Comparison of ENCODE assay signal across 9 mouse cellular contexts in the genomic region with DNA sequence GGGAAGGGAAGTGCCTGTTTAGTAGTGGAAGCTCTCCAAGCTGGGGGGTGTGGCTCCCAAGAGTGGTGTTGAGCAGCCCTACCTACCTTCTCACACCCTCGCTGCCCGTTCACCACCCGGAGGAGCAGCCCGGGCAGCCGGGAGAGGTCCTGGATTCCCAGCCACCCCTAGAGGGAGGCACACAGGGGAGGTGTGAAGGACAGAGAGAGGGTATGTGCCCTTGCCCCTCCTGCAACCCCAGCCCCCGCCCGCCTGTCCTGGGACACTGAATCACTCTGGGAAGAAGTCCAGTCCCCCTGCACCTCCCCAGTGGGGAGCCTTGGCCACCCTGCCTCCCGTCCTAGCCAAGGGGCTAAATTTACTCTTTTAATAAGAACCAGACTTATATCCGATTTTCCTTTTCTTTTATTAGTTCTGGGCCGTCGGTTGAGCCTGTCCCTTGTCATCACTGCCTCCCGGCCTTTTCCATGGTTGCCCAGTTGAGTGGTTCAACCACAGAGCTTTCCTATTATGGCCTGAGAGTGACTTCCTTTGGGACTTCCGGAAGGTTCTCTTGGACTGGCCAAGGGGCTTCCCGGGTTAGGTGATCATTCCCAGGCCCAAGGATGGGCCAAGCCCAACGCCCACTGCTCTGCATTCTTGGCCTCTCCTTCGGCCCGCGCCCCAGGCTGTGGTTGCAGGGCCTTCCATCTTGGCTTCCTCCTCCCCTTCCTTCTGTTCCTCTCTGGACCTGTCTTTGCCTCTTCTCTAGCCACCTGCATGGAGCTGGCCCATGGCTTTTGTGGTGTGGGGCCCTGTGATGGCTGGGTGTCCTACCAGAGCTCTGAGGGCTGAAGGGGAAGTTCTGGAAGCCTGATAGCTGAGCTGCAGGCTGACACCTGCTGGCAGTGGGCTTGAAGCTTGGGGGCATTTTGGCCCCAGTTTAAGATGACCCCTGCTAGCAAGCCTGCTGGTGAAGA. TPM values are rescaled to one million over a fixed set of nuclear protein-coding genes. Genes with fewer than 3 reads are reported as not detected.
DNase-seq lines count a peak whose midpoint lies in the region; ATAC-seq and TF ChIP-seq lines count a peak whose summit lies in the region.
"Had no signal": no experiment of that assay in that cellular context is flagged by ENCODE, and none has a peak within 500 bp of the region (broad histone marks: within the 10 kb centered on the region; RNA-seq: fewer than 3 reads in every experiment).

No protein-coding gene starts in this region.

- H3K4me3 ChIP-seq in kidney, embryonic 16.5 days (ENCODE audit: low read length), result no peak overlapping the region
- no peak overlapping the region for H3K4me3 ChIP-seq in kidney, adult 2 months (ENCODE audit: insufficient read depth, low read depth, low read length)
- peak overlapping the region; percentile 13; the same call in 1 of the 2 replicates for H3K4me3 ChIP-seq in heart, embryonic 10.5 days
- H3K4me3 ChIP-seq in lung, postnatal 0 days (ENCODE audit: low read depth, low read length), result no peak overlapping the region

- TF ChIP-seq CTCF in kidney, adult 2 months (conservative IDR thresholded peaks at IDR 0.05; ENCODE audit: insufficient read depth, insufficient read length, low read depth, low read length), result no peak
- TF ChIP-seq CTCF in lung, postnatal 0 days (IDR thresholded peaks at IDR 0.05), result 0 out of 2 replicates have a peak, but pooled peaks have one; percentile 16

- intact Hi-C loops in left cerebral cortex, postnatal 10 days (cut with DNase I), result no loop called here

- TF ChIP-seq POLR2A in kidney, adult 2 months (IDR thresholded peaks at IDR 0.05; ENCODE audit: low read depth, low read length), result no peak

- H3K9ac ChIP-seq in kidney, embryonic 16.5 days (replicated peaks; ENCODE audit: low read length), result peak overlapping the region; percentile 3; the same call in 1 of the 2 replicates
- H3K9ac ChIP-seq in lung, postnatal 0 days (replicated peaks; ENCODE audit: low read depth), result no peak overlapping the region

- WGBS in kidney, embryonic 16.5 days, result 68% methylated on average over 18 of the region's 18 CpGs
- 74% methylated on average over 18 of the region's 18 CpGs for WGBS in kidney, adult 2 months
- WGBS in heart, embryonic 10.5 days, result 70% methylated on average over 18 of the region's 18 CpGs
- 61% methylated on average over 18 of the region's 18 CpGs for WGBS in lung, postnatal 0 days

- TF ChIP-seq EP300 in lung, postnatal 0 days (IDR thresholded peaks at IDR 0.05), result no peak

- no peaks in the 10 kb centered on the region for H3K36me3 ChIP-seq in kidney, embryonic 16.5 days (ENCODE audit: insufficient read depth, low read length)
- no peaks in the 10 kb centered on the region for H3K36me3 ChIP-seq in kidney, adult 2 months (ENCODE audit: control insufficient read depth, insufficient read depth, low read length)
- H3K36me3 ChIP-seq in heart, embryonic 10.5 days, result no peaks in the 10 kb centered on the region; the same call in 1 of the 2 replicates
- H3K36me3 ChIP-seq in lung, postnatal 0 days (ENCODE audit: insufficient read depth, low read length), result no peaks in the 10 kb centered on the region

- peaks cover 80% of the 10 kb centered on the region for H3K4me1 ChIP-seq in kidney, embryonic 16.5 days (ENCODE audit: insufficient read depth, low read length)
- H3K4me1 ChIP-seq in kidney, adult 2 months (ENCODE audit: control insufficient read depth, insufficient read depth, low read length), result peaks cover 40% of the 10 kb centered on the region
- H3K4me1 ChIP-seq in heart, embryonic 10.5 days, result peaks cover 97% of the 10 kb centered on the region
- H3K4me1 ChIP-seq in lung, postnatal 0 days (ENCODE audit: insufficient read depth, low read depth, low read length), result peaks cover 71% of the 10 kb centered on the region

- H3K27me3 ChIP-seq in kidney, embryonic 16.5 days (ENCODE audit: insufficient read depth, low read length), result no peaks in the 10 kb centered on the region
- H3K27me3 ChIP-seq in kidney, adult 2 months (replicated peaks; ENCODE audit: control insufficient read depth, insufficient read depth, low read length), result no peaks in the 10 kb centered on the region
- no peaks in the 10 kb centered on the region for H3K27me3 ChIP-seq in heart, embryonic 10.5 days (ENCODE audit: insufficient read depth, poor library complexity, severe bottlenecking)
- no peaks in the 10 kb centered on the region for H3K27me3 ChIP-seq in lung, postnatal 0 days (replicated peaks; ENCODE audit: insufficient read depth, low read length)

- H3K4me2 ChIP-seq in kidney, embryonic 16.5 days (replicated peaks; ENCODE audit: low read depth, low read length), result no peak overlapping the region
- no peak overlapping the region for H3K4me2 ChIP-seq in lung, postnatal 0 days (replicated peaks; ENCODE audit: low read depth, low read length)

- H3K27ac ChIP-seq in kidney, embryonic 16.5 days (ENCODE audit: low read length), result peak overlapping the region; percentile 63
- H3K27ac ChIP-seq in kidney, adult 2 months (ENCODE audit: insufficient read depth, low read depth, low read length), result no peak overlapping the region
- H3K27ac ChIP-seq in heart, embryonic 10.5 days, result peak overlapping the region; percentile 50
- H3K27ac ChIP-seq in lung, postnatal 0 days (ENCODE audit: low read length), result peak overlapping the region; percentile 90

- H3K9me3 ChIP-seq in kidney, embryonic 16.5 days (ENCODE audit: low read length), result no peaks in the 10 kb centered on the region
- no peaks in the 10 kb centered on the region for H3K9me3 ChIP-seq in heart, embryonic 10.5 days
- H3K9me3 ChIP-seq in lung, postnatal 0 days (ENCODE audit: low read length), result no peaks in the 10 kb centered on the region

- DNase-seq in kidney, adult 2 months, result no peak
- DNase-seq in R1 (ENCODE audit: low read depth, low spot score), result peak; percentile 61
- DNase-seq in heart, embryonic 10.5 days (ENCODE audit: low spot score), result no peak
- peak; percentile 72 for DNase-seq in lung, postnatal 0 days (ENCODE audit: low spot score)
- DNase-seq in layer of hippocampus, postnatal 36 days, result no peak
- no peak for DNase-seq in layer of hippocampus, adult 18-20 months (ENCODE audit: low spot score in 2 of 2)
- no peak for DNase-seq in left cerebral cortex, postnatal 10 days (ENCODE audit: extremely low spot score in 1 of 2, low spot score in 2 of 2)
- DNase-seq: embryo, embryonic 11 days had no signal

- ATAC-seq in kidney, embryonic 16.5 days (ENCODE audit: low FRiP score, low TSS enrichment), result no peak
- ATAC-seq in lung, postnatal 0 days, result no peak

RNA-seq across cellular contexts. Expression of a gene that starts 18.5 kb away (rescaled TPM):
- 13.2 and 14.2 TPM in 2 replicates for polyA plus RNA-seq in kidney, embryonic 16.5 days (2015; fragmentation: Nextera tagmentation; extraction: Ambion mirVana)
- polyA plus RNA-seq in kidney, adult 2 months (2012; rRNA removed), result 8.0 and 9.2 TPM in 2 replicates
- 7.7 and 12.9 TPM in 2 replicates for polyA plus RNA-seq in heart, embryonic 10.5 days (2016; fragmentation: Nextera tagmentation; extraction: Ambion mirVana)
- 5.9 and 6.6 TPM in 2 replicates for polyA plus RNA-seq in lung, postnatal 0 days (2015; fragmentation: Nextera tagmentation; extraction: Ambion mirVana)
- total RNA-seq in layer of hippocampus, postnatal 36 days (2021), result 10 to 100 TPM; 19.6 to 20.0 TPM
- total RNA-seq in layer of hippocampus, adult 18-20 months (2021), result 10 to 100 TPM; 17.6 to 19.0 TPM
- total RNA-seq in left cerebral cortex, postnatal 10 days (2021), result 10 to 100 TPM; 19.7 to 20.6 TPM

Comparison
In these comparisons a context has a peak if more than half of its experiments do, and no peak if none do; other contexts are left out.
1. DNase-seq: peak in R1 (single experiment) and lung, postnatal 0 days (single experiment); none in kidney, adult 2 months (single experiment), heart, embryonic 10.5 days (single experiment), layer of hippocampus, postnatal 36 days (0 of 2), layer of hippocampus, adult 18-20 months (0 of 2) and left cerebral cortex, postnatal 10 days (0 of 2).